Mouse (Mus musculus) heart, embryonic 10.5 days (tissue): Measurements from ENCODE around the gene Pak1ip1. TPM values are rescaled to one million over a fixed set of nuclear protein-coding genes. Genes with fewer than 3 reads are reported as not detected.

Source experiments
- DNase-seq: peaks from one replicate; pipeline ENCODE4 v3.0.0-alpha.2; 2017; ENCODE audit warnings: low spot score
- H3K27ac ChIP-seq: fragments of 300-500 bp; sonication (generic); 2 replicates; pipeline ENCODE4 v1.5.1; 2016; ENCODE audit warnings: mild to moderate bottlenecking
- H3K27me3 ChIP-seq: fragments of 300-500 bp; sonication (generic); 2 replicates; pipeline ENCODE4 v1.6.1; 2016; ENCODE audit warnings: mild to moderate bottlenecking; ENCODE audit not compliant: poor library complexity, insufficient read depth, severe bottlenecking
- H3K36me3 ChIP-seq: fragments of 300-500 bp; sonication (generic); 2 replicates; pipeline ENCODE4 v1.6.1; 2016; ENCODE audit warnings: mild to moderate bottlenecking, moderate library complexity
- H3K4me1 ChIP-seq: fragments of 300-500 bp; sonication (generic); 2 replicates; pipeline ENCODE4 v1.6.1; 2016; ENCODE audit warnings: mild to moderate bottlenecking
- H3K4me3 ChIP-seq: fragments of 300-500 bp; sonication (generic); 2 replicates; pipeline ENCODE4 v1.5.1; 2016; ENCODE audit warnings: mild to moderate bottlenecking, moderate library complexity
- H3K9me3 ChIP-seq: fragments of 300-500 bp; sonication (generic); 2 replicates; pipeline ENCODE4 v1.6.1; 2016; ENCODE audit warnings: mild to moderate bottlenecking, moderate library complexity
- WGBS: fragments of 180-500 bp; shearing (Covaris S2); methylation state at CpG from one replicate; pipeline ENCODE4 v1.1.7; 2016; 5-methylcytosine and 5-hydroxymethylcytosine counted together
- polyA plus RNA-seq: library from polyadenylated mRNA; unstranded; fragments of >200 nt; fragmentation: Nextera tagmentation; extraction: Ambion mirVana; gene quantifications from 2 replicates; pipeline ENCODE4 v1.2.1, GENCODE M21; 2016

The Pak1ip1 gene
- polyA plus RNA-seq: 66.1 and 72.1 TPM in 2 replicates

DNA sequence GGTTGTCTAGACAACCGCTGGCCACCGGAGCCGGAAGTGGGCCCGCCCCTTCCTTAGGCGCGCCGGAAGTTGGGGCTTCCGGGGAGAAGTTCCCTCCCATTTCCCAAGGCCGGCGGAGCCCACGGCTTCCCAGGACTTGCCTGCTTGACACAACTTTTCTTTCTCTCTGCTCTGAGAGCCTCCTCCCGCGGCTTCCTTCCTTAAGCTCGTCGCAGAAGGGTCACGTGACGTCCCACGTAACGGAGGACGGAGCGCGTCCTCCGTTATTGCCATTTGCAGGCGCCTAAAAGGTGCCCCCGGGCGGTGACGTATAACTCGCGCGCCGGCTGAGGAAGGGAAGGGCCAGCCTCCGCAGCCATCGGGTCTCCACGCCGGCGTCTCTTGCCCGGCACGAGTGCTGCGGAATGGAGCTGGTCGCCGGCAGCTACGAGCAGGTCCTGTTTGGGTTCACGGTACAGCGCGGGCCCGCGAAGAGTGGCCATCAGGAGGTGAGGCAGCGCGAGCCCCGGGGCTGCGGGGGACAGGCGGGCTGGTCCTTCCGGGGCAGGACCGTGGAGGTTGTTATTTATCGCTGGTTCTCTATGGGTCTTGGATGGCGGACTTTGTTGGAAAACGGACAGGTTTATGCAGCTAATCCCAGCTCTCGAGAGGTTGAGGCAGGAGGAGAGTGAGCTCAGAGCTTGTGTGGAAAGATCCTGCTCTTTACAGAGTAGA, at the start of gene Pak1ip1:
Gene Pak1ip1 (plus strand): TSS at position 98 of the 714 bp plus-strand sequence.
- Histone ChIP-seq H3K4me3 (peak within 1 kb of the TSS; percentile 86), H3K9me3 (no peaks in the 10 kb centered on the region), H3K27ac (peak within 1 kb of the TSS; percentile 95), H3K27me3 (no peaks in the 10 kb centered on the region), H3K4me1 (peaks cover 14% of the 10 kb centered on the region), H3K36me3 (peaks cover 22% of the 10 kb centered on the region)
- WGBS: under 1% methylated on average over 58 of the region's 58 CpGs
- peak; percentile 96 for DNase-seq

DNA sequence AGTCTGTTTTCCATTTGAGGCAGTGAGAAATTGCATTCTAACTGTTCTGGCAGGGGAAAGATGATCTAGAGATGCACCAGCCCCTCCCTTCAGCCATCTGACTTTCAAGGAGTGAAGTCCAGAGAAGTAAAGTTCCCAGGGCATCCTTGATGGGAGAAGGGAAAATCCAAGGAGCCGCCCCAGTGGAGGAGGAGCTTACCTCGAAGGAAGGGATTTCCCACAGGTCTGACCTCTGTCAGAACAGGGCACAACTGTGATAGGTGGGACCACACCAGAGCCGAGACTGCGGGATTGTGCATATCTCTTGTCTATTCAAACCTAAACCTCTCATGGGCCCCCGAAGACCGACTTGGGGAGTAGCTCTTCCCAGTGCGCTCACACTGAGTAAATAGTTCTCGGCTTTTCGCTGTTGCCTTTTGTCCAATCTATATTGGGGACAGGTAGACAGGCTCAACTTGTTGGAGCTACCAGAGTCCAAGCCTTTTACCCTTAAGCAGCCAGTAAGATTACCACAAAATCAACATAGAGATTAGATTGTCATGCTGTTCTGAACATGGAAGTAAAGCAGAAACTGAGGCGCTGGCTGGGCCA, 49.3 kb upstream of the Pak1ip1 start:
- Histone ChIP-seq H3K9me3 (no peaks in the 10 kb centered on the region), H3K27ac (no peak overlapping the region), H3K27me3 (no peaks in the 10 kb centered on the region), H3K36me3 (no peaks in the 10 kb centered on the region), H3K4me1 (peaks cover 12% of the 10 kb centered on the region), H3K4me3 (no peak overlapping the region)
- DNase-seq: no peak
- WGBS: 72% methylated on average over 10 of the region's 10 CpGs

DNA sequence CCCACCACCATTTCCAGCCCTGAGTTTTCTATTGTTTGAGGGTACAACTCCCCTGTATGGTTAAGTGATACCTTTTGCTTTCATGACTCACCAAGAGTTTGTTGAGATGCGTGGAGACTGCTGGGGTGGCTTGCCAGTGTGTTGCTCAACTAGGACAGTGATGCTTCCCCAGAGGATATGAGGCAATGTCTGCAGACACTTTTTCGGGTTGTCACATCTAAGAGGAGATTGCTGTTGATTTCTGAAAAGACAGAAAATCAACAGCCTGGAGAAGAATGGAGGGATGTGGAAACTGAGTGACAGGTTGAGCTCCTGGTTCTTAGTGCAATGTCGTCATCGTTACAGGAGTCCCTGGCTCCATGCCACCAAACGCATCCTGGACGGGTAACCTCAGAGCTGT, 47.6 kb upstream of the Pak1ip1 start:
- WGBS: 75% methylated on average over 6 of the region's 6 CpGs
- peaks cover 4% of the 10 kb centered on the region; the same call in 1 of the 2 replicates for H3K4me1 ChIP-seq
- H3K36me3 ChIP-seq: no peaks in the 10 kb centered on the region
- no peak overlapping the region for H3K27ac ChIP-seq
- DNase-seq: no peak
- H3K4me3 ChIP-seq: no peak overlapping the region
- no peaks in the 10 kb centered on the region for H3K9me3 ChIP-seq
- H3K27me3 ChIP-seq: no peaks in the 10 kb centered on the region

DNA sequence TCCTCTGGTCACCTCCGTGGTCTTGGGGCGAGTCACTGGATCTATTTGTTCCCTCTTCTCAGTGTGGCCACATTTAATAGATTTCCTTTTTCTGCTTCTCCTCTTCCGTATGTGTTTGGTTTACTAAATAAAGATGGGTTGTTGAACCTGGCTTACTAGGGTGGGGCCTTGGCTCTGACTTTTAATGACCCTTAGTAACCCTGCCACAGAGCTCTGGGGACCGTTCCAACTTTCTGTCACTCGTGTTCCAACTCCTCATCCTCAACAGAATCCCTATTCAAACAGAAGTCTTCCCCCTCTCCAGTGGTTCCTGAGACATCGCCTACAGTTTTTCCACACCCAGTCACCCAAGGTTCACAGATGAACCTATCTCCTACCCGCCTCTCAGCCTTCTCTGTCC, 45.0 kb upstream of the Pak1ip1 start:
- WGBS: 83% methylated on average over 7 of the region's 7 CpGs

DNA sequence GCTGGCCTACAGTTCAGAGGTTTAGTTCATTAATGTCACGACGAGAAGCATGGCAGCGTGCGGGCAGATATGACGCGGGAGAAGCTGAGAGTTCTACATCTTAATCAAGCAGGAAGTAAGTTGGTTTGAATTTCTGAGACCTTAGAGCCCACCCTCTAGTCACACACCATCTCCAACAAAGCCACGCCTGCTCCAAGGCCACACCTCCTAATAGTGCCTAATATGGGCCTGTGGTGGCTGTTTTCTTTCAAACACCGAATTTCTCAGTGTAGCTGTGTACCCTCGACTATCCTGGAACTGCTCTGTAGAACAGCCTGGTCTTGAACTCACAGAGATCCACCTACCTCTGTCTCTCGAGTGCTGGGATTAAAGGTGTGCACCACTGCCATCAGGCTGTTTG, 33.2 kb upstream of the Pak1ip1 start:
- Histone ChIP-seq H3K27me3 (no peaks in the 10 kb centered on the region), H3K9me3 (no peaks in the 10 kb centered on the region), H3K36me3 (no peaks in the 10 kb centered on the region), H3K27ac (no peak overlapping the region), H3K4me1 (no peaks in the 10 kb centered on the region), H3K4me3 (no peak overlapping the region)
- WGBS: 89% methylated on average over 10 of the region's 10 CpGs
- no peak for DNase-seq

More for the DNA sequence above, 45.0 kb upstream of the Pak1ip1 start:
- Histone ChIP-seq H3K27ac (no peak overlapping the region), H3K27me3 (no peaks in the 10 kb centered on the region), H3K4me3 (no peak overlapping the region), H3K4me1 (0 out of 2 replicates have a peak, but pooled peaks cover 4% of the 10 kb centered on the region), H3K36me3 (no peaks in the 10 kb centered on the region), H3K9me3 (no peaks in the 10 kb centered on the region)
- DNase-seq: no peak

DNA sequence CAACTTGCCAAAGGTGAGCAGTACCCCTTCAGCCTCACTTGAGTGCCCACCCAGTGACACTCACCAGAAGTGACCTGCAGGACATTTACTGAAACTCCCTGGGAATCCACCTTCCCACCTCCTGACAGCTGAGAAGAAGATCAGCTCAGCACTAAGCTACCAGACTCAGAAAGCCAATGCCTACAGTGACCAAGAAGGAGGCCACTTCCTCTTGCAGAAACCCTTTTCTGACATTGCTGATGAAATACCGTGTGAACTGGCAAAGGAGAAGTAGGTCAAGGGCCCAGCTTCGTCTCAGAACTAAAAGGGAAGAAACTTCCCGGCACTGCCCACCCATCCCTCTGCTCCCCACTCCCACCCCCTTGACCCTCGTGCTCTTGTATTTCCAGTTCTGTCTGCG, 32.3 kb upstream of the Pak1ip1 start:
- DNase-seq: no peak
- Histone ChIP-seq H3K4me1 (no peaks in the 10 kb centered on the region), H3K4me3 (no peak overlapping the region), H3K27me3 (no peaks in the 10 kb centered on the region), H3K36me3 (no peaks in the 10 kb centered on the region), H3K27ac (no peak overlapping the region), H3K9me3 (no peaks in the 10 kb centered on the region)
- 68% methylated on average over 5 of the region's 5 CpGs for whole genome bisulfite sequencing

DNA sequence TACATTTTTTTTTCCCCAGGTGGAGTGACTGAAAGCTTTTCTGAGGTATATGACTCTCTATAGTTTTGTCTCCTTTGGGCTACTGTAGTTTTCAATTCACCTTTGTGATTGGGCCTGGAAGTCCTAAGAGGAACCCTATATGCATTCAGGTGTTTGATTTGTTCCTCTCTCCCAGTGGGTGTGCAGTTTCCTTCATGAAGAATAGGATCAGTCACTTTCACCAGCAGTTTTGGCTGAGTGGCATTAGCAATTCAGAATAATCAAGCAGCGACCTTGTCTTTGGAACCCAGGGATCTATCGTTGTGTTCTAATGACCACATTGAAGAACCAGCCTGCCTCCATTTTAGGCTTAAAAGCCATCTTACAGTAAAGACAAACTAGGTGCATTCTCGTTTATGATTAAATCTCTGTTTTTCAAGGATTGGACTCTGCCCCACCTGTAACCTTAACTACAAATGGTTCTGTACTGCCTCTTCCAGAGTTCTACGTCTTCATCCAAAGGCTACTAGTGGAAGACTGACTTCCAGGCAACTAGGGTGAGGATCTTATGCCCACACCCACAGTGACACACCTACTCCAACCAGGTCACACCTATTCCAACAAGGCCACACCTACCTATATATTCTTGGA, 30.9 kb upstream of the Pak1ip1 start:
- H3K27ac ChIP-seq: no peak overlapping the region
- WGBS: 89% methylated on average over 4 of the region's 4 CpGs

DNA sequence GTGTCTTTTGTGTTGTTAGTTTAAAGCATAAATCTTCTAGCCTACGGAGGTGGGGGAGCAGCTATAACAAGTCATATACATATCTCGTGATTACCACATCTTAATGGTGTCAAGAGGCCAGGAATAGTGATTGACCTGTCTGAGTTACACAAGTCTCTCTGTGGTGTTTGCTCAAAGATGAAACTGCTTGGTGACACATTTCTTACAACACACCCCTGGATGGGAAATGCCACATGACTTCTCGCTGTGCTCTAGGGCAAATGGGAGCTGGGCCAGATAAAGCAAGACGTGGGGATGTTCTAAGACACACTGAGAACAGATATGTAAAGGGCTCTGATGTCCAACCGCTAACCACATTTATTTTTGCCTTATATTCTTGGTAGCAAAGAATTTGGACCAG, 29.6 kb upstream of the Pak1ip1 start:
- no peak overlapping the region for H3K27ac ChIP-seq
- no peak for DNase-seq

More for the DNA sequence above, 30.9 kb upstream of the Pak1ip1 start:
- Histone ChIP-seq H3K4me3 (no peak overlapping the region), H3K36me3 (no peaks in the 10 kb centered on the region), H3K9me3 (no peaks in the 10 kb centered on the region), H3K4me1 (no peaks in the 10 kb centered on the region), H3K27me3 (no peaks in the 10 kb centered on the region)
- no peak for DNase-seq

DNA sequence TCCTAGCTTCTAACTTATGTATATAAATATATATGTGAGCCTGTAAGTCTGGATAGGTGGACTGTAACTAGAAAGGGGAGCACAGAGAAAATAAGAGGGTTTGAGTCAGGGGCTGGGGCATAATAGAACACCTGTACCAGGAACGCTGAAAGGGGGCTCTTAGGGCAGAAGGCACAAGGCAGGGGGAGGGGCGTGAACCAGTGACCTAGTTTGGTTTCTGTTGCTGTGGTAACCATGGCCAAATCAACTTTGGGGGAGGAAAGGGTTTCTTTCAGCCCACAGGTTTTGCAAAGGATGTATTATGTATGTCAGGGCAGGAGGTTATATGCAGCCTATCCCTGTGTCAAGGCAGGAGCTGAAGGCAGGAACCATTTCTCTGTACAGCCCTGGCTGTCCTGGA, 29.0 kb upstream of the Pak1ip1 start:
- 86% methylated on average over 2 of the region's 2 CpGs for WGBS
- Histone ChIP-seq H3K36me3 (no peaks in the 10 kb centered on the region), H3K27ac (no peak overlapping the region), H3K9me3 (no peaks in the 10 kb centered on the region), H3K27me3 (no peaks in the 10 kb centered on the region), H3K4me1 (no peaks in the 10 kb centered on the region), H3K4me3 (no peak overlapping the region)
- DNase-seq: no peak

More for the DNA sequence above, 29.6 kb upstream of the Pak1ip1 start:
- WGBS: 83% methylated on average over 5 of the region's 5 CpGs
- Histone ChIP-seq H3K36me3 (no peaks in the 10 kb centered on the region), H3K9me3 (no peaks in the 10 kb centered on the region), H3K27me3 (no peaks in the 10 kb centered on the region), H3K4me1 (no peaks in the 10 kb centered on the region), H3K4me3 (no peak overlapping the region)

DNA sequence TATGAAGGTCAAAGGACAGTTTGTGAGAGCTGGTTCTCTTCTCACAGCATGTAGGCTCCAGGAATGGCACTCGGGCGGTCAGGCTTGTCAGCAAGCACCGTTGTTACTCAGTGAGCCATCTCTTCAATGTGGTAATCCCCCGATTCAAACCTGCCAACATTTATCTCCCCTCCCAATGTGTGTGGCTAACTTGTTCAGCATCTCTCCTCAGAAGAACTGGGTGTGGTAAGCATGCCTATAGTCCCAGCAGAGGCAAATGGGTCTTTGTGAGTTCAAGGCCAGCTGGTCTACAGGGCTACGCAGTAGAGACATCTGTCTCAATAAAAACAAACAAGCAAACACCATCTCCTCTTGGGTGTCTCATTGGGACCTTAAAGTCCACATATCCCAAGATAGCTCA, 27.8 kb upstream of the Pak1ip1 start:
- no peaks in the 10 kb centered on the region for H3K4me1 ChIP-seq
- no peak overlapping the region for H3K4me3 ChIP-seq
- WGBS: 83% methylated on average over 5 of the region's 5 CpGs
- no peaks in the 10 kb centered on the region for H3K36me3 ChIP-seq
- DNase-seq: no peak
- H3K27me3 ChIP-seq: no peaks in the 10 kb centered on the region
- no peaks in the 10 kb centered on the region for H3K9me3 ChIP-seq
- H3K27ac ChIP-seq: no peak overlapping the region

DNA sequence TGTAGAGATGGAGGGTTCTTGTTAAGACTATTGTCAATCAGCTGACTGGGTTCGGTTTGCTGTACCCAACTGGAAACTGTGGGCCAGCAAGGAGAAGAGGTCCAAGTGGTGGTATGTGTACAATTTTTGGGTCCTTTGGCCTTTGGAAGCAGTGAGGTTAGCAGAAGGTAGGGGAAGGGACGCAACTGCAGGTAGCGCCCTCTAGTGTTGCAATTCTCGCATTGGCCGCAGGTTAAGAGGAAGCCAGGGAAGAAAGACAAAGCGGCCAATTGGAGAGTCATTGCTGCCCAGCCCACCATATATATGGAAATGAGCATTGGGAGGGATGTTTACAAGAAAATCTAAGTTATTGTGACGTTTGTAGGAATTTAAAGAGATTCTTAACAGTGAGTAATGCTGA, 23.2 kb upstream of the Pak1ip1 start:
- no peaks in the 10 kb centered on the region for H3K27me3 ChIP-seq
- no peak overlapping the region for H3K4me3 ChIP-seq
- no peak overlapping the region for H3K27ac ChIP-seq
- H3K9me3 ChIP-seq: no peaks in the 10 kb centered on the region
- DNase-seq: peak; percentile 76
- H3K36me3 ChIP-seq: no peaks in the 10 kb centered on the region
- H3K4me1 ChIP-seq: no peaks in the 10 kb centered on the region
- 21% methylated on average over 7 of the region's 7 CpGs for WGBS

DNA sequence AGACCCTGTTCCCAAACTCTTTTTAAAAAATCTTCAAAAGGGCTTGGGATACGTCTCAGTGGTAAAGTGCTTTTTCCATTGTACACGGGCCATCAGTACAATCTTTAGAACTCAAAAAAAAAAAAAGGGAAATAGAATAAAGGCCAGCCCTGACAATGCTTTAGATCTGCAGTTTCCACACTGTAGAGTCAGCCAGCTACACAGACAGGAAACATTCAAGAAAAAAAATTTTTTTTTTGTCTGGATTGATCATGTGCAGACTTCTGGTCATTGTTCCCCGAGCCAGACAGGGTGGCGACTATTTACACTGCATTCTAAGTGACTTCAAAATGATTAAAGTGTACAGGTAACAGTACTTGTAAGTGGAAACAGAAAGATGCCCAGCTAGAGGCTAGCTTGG, 22.2 kb upstream of the Pak1ip1 start:
- H3K27ac ChIP-seq: no peak overlapping the region

DNA sequence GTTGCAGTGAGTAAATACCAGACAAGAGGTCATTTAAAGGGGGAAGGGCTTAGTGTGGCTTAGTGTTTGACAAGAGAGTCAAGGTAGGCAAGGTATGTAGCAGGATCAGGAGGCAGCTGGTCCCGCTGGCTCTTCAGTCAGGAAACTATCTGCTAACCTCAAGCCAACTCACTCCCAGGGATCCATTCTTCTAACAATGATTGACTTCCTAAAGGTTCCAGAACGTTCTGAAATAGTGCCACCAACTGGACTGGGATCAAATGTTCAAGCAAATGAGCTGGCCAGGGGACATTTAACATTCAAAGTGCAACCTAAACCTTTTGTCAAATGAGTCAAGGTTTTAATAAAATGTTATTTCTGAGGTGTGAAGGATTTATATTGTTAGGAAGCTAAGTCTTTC, 21.5 kb upstream of the Pak1ip1 start:
- no peak overlapping the region for H3K27ac ChIP-seq
- no peaks in the 10 kb centered on the region for H3K36me3 ChIP-seq
- WGBS: 52% methylated on average over 2 of the region's 2 CpGs

More for the DNA sequence above, 22.2 kb upstream of the Pak1ip1 start:
- Histone ChIP-seq H3K4me1 (no peaks in the 10 kb centered on the region), H3K9me3 (no peaks in the 10 kb centered on the region), H3K27me3 (no peaks in the 10 kb centered on the region), H3K4me3 (no peak overlapping the region), H3K36me3 (no peaks in the 10 kb centered on the region)
- 70% methylated on average over 4 of the region's 4 CpGs for WGBS
- no peak for DNase-seq

More for the DNA sequence above, 21.5 kb upstream of the Pak1ip1 start:
- Histone ChIP-seq H3K27me3 (no peaks in the 10 kb centered on the region), H3K4me3 (no peak overlapping the region), H3K9me3 (no peaks in the 10 kb centered on the region), H3K4me1 (no peaks in the 10 kb centered on the region)
- no peak for DNase-seq
